Mouse (Mus musculus) heart, postnatal 36 days (tissue): ENCODE measurements around the gene Hmga1b. TPM values are rescaled to one million over a fixed set of nuclear protein-coding genes. Genes with fewer than 3 reads are reported as not detected.
"Not testable (repeated sequence)": the region's sequence is repeated elsewhere in the genome, so short reads cannot be mapped to it uniquely, and the experiment has no call there.

ENCODE experiments used
- DNase-seq, 2 experiments: peaks; one replicate each; pipeline ENCODE4 v3.0.0; 2021 to 2022
- intact Hi-C: fragments of 180-260 bp; cut with DNase I; formaldehyde crosslinking; loops from one replicate; pipeline ENCODE4 v1.15.1; 2025
- total RNA-seq, 2 experiments: library from RNA; stranded (reverse); gene quantifications; 2 replicates each; pipeline ENCODE4 v1.2.3; 2021

The Hmga1b gene
- total RNA-seq, 2 experiments from 2014 or later: 22.1 to 34.1 TPM

DNA sequence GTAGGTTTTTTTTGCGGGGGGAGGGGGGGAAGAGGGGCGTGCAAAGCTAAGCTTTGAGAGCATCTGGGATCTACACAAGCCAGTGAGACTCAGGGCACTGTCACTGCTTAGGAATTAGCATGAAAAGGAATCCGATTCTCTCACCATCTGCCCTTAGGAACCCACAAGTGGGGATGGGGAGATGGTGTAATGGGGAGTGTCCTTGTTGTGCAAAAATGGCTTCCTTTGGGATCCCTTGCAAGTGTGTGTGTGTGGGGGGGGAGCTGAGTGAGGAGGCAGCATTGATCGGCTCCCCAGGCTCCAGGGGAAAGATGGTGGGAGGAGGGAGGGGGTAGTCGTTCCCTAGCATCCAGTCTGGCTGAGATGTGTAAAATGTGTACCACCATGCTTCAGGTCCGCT, 14.5 kb downstream of the Hmga1b start:
- intact Hi-C loops: loop anchor here (2.0 to 10.0 kb wide), 3 partner anchors 118 to 290 kb away; no protein-coding TSS in a partner anchor

DNA sequence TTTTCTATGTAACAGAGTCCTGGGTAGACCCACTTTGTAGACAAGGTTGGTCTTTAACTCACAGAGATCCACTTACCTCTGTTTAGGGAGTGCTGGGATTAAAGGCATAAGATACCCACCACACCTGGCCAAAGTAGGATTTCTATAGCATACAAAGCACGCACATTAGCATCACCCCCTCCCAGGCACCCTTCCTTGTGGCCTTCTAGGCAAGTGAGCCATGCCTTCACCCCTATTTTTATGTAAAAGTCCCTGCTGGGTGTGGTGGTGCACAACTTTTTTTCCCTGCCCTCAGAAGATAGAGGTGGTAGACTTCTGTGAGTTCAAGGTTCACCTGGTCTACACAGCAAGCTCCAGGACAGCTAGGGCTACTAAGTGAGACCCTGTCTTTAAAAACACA, 17.3 kb downstream of the Hmga1b start:
- DNase-seq: no peak
- intact Hi-C loops: loop anchor here (5.0 to 10.0 kb wide), 2 partner anchors 265 to 293 kb away; no protein-coding TSS in a partner anchor

More for the DNA sequence above, 14.5 kb downstream of the Hmga1b start:
- no peak for DNase-seq

DNA sequence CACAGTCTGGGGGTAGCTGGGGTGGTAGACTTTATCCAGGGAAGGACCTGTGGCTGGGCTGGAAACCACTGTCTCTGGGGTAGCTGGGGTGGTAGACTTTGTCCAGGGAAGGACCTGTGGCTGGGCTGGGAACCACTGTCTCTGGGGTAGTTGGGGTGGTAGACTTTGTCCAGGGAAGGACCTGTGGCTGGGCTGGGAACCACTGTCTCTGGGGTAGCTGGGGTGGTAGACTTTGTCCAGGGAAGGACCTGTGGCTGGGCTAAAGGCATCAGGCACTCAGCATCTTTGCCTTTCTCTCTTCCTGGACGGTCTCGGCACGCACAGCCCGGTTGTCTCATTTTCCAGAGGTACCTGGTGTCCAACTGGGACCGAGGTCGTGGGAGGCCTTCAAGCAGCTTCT, 18.8 kb downstream of the Hmga1b start:
- intact Hi-C loops: not testable (repeated sequence)

DNA sequence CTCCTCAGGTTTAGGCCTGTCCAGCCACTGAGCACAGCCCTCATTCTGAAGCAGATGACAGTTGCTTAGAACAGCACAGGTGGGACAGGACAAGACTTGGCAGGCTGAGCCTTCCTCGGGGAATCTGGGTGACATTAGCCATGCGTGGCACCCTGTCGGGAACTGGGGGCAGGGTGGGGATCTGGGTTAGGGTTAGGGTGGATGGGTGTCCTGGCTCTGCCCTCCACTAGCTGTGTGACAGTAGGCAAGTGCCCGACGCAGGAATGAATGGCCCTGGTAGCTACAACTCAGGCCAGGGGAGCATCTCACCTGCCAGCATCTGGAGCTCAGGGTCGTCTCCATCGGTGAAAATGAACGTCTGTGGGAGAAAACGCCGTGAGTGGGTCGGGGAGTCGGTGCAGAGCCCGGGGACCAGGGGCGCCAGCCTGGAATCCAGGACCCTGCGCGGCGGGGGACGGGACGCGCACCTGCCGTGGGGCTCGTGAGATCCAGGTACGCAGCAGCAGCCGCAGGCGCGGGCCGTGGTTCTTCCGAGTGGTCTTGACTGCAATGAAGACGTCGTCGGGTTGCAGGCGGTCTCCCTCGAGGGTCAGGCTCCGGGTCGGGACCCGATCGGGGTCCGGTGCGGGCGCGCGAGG, 21.0 kb downstream of the Hmga1b start:
- intact Hi-C loops: no loop called here
- no peak for DNase-seq

More for the DNA sequence above, 18.8 kb downstream of the Hmga1b start:
- not testable (repeated sequence) for DNase-seq

DNA sequence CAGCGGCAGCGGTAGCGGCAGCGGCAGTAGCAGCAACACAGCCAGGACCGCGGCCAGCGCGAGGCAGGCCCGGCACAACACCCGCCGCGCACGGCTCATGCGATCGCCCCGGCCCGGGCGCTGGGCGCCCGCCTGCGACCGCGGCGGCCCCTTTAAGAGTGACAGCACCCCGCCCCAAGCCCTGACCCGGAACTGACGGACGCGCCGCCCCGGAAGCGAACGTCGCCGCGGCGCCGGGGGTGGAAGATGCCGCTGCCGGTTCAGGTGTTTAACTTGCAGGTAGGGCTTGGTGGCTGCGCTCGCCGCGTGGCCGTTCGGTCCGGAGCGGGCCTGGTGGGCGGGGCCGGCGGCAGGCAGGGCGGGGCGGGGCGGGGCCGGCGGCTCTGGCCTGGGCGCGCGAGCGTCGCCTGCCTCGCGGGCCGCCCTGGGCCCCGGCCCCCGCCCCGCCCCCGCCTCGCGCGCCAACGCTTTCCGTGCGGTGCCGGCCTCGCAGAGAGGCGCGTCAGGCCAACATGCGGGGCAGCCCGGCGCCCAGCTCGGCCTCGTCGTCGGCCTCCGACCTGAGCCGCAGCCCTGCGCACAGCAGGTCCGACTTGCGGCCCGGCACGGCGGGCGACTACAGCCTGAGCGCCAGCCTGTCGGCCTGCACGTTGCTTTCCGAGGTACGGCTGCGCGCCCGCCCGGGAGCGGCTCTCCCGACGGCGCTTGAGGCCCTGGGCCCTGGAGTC, 21.6 kb downstream of the Hmga1b start, which contains the start of the genes Rfng and Gps1:
Gene Rfng, minus strand, starts transcription at position 144 of the 728 bp plus-strand sequence.
Gene Gps1, plus strand, starts transcription at position 209 of the 728 bp plus-strand sequence.
- intact Hi-C loops: no loop called here

DNA sequence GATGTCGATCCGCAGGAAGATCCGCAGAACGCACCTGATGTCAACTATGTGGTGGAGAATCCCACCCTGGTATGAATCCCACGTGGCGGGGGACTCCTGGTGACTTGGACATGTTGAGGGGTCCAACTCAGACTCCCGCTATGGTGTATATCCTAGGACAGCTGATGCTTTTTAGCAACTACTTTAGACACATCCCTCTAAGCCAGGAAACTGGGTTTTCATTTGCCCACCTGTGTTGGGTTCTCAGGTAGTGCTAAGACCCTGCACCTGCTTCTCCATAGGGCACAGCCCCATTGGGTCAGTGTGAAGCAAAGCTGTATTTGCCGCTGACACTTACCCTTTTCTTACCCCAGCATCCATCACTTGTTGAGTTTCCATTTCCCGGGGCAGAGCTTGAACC, 22.6 kb downstream of the Hmga1b start:
- intact Hi-C loops: no loop called here
- DNase-seq: no peak

More for the DNA sequence above, 21.6 kb downstream of the Hmga1b start, which contains the start of the genes Rfng and Gps1:
- peak; percentile 87 to 88 for DNase-seq

DNA sequence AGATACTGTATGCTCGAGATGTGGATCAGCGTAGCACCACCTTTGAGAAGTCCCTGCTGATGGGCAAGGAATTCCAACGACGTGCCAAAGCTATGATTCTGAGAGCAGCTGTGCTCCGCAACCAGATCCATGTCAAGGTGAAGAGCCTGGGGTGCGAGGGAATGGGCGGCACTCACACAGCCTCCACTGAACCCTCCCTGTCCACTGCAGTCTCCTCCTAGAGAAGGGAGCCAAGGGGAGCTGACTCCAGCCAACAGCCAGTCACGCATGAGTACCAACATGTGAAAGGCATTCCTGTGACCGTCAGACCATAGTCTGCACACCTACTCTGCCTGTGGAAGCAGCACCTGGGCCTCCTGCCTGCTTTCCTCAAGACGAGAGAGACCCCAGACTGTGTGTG, 25.9 kb downstream of the Hmga1b start:
- intact Hi-C loops, DNase-seq: not testable (repeated sequence)

DNA sequence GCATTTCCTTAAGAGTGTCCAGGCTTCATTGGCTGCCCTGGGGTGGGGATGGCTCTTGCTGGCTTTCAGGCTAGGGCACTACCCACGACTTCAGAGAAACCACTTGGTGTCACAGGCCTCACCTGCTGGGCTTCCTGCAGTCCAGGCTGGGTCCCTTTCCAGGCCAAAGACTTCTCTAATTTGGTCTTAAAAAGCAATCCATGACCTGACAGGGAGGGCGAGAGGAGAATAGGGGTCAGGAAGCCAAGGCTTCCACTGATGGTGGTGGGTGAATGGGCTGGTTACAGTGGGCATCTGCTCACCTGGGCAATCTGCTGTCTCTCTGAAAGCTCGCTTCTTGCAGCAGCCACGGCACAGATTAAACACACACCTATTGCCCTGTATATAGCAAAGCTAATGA, 26.8 kb downstream of the Hmga1b start:
- no peak for DNase-seq
- intact Hi-C loops: no loop called here

DNA sequence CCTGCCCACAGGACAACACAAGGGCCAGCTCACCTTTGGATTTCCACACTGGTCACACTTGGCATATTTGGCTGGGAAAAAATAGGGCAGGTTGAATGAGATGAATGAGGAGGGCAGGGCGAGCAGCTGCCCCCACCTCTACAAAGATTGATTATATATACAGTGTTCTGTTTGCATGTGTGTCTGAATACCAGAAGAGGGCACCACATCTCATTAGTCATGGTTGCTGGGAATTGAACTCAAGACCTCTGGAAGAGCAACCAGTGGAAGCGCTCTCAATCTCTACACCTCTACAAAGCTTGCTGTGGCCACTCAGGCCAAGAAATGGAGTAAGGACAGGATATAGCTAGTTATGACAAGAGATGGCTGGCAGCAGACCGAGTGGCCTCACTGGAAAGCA, 27.2 kb downstream of the Hmga1b start:
- intact Hi-C loops: no loop called here

DNA sequence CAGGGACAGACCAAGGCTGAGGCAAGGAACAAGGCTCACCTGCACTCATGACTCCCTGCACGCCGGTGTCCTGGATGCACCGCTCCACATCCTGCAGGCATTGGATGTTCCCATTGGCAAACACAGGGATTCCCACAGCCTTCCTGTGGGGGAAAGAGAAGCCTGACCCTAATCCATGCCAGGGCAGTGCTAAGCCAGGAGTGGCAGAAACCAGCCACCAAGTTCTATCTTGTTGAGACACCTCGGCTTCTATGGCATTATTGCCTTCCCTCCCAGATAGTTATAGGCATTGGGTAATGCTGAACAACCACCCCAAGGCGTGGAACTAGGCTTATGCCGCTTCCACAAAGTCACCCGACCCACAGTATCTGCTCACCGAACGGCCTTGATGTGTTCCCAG, 30.1 kb downstream of the Hmga1b start:
- intact Hi-C loops: no loop called here
- no peak for DNase-seq

More for the DNA sequence above, 27.2 kb downstream of the Hmga1b start:
- no peak for DNase-seq

DNA sequence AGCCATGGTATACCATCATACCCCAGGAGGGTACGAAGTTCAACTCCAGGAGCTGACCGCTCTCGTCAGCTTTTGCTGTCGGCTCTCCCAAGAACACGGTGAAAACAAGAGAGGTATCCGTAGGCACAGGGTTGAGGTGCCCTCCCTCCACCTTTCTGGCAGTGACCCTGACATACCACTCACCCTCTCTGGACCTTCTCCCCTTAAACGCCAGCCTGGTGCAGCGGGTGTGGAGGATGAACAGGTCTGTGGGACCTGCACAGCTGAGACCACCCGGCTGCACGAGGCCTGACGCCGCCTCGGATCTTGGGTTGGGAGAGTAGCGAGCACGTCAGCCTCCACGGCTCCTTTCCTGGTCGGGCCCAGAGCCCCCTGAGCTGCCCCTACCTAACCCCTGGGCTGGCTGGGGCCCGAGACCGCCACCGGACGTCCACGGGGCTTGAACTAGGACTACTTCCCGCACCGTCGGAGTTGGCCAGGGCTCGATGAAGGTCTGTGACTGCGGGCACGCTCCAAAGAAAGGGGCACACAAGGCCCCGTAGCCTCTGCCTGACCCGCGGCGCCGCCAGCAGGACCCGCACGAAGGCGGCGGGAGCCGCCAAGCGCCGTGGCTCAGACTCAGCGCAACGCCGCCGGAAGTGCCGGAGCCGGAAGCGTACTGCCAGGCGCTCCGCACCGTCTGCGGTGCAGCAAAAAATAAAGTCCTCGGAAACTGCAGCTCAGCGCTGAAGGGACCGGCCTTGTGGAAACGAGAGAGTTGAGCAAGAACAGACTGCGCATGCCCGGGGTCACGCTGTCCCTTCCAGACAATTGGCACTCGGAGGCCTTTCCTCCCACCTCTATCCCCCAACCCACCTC, 33.4 kb downstream of the Hmga1b start, which contains the start of gene Dus1l:
Gene Dus1l, minus strand, starts transcription at position 648 of the 858 bp plus-strand sequence.
- DNase-seq: peak; percentile 98 to 99
- intact Hi-C loops: loop anchor here (5.0 kb wide), 1 partner anchor 196 kb away; the partner anchor contains the start of gene Csnk1d

DNA sequence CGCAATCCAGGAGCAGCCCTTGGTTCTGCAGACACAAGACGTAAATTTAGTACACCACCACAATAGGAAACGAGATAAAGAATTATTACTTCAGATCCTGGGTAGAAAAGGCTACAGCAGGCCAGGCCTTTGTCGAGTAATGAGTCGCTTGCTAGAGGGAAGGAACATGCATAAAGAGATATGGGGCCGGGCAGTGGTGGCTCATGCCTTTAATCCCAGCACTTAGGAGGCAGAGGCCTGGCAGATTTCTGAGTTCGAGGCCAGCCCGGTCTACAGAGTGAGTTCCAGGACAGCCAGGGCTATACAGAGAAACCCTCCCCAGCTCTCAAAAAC, 34.0 kb downstream of the Hmga1b start:
- intact Hi-C loops: loop anchor here (5.0 kb wide), 1 partner anchor 196 kb away; the partner anchor contains the start of gene Csnk1d
- no peak for DNase-seq

DNA sequence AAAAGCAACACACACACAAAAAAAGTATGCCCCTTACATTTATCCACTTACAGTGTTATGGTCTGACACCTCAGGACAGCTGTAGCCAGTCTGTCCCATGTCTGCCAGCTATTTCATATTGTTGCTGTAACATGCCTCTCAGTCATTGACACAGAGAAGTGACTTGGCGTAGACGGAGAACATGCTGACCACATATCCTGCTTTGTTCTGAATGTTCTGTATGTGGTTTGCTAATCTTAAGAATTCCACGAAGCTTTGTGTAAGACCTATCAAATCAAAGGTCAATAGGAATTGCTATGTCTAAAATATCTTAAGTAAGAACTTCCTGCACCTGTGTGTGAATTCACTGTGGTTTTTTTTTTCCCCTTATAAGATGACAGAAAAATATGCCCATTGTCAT, 35.6 kb downstream of the Hmga1b start:
- intact Hi-C loops: loop anchor here (5.0 kb wide), 1 partner anchor 194 kb away; the partner anchor contains the start of gene Csnk1d
- no peak for DNase-seq

DNA sequence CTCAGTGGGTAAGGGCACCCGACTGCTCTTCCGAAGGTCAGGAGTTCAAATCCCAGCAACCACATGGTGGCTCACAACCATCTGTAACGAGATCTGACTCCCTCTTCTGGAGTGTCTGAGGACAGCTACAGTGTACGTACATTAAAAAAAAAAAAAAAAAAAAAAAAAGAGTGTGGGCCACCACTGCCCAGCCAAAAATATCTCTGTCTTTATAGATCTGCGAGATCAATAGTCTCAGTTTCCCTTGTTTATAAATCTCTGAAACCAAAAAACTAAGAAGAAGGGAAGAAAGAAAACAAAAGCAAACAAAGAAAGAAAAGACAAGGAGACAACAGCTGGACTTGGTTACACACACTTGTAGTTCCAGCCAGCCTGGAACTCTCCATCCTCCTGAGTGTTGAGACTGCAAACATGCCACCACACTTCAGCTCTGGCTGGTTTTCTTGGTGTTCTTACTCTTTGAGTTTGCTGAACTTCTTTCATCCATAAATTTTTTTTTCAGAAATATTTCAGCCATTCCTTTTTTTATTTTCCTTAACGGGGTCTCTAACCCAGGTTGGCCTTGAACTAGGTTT, 36.8 kb downstream of the Hmga1b start:
- no peak for DNase-seq
- intact Hi-C loops: loop anchor here (5.0 kb wide), 1 partner anchor 193 kb away; the partner anchor contains the start of gene Csnk1d

DNA sequence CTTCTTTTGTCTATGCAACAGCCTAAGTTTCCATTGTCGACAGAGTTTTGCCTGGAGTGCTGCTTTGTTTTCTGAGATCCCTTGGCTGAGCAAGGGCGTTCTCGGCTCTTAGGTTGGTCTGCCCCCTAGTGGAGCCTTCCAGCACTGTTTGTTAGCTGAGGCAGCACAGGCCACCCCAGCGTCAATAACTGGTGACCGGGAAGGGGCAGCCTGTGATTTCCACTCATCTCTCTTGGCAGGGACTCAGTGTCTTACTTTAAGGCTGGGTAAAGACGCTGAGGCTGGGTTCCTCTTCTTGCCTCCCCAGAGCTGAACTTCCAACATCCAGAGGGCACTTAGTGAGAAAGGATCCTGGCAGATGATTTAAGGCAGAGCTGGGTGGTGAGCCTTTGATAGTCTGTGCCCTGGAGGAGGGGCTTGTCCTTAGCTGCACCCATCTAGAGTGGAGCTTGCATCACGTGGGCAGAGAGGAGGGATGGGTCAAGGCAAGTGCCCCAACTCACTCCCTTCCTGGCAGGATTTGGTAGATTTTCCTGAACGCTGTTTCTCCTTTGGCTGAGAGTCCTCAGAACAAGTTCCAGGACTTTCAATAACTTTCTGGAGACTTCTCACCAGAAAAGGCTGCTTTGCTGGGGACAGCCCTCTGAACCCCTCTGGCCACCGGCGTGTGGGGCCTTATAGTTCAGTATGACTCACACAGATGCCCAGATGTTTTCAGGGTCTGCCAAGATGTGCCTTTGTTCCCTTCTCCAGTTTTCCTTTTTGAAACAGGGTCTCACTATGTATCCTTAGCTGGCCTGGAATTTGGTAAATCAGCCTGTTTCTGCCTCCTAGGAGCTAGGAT, 37.7 kb downstream of the Hmga1b start:
- peak; percentile 89 to 92 for DNase-seq
- intact Hi-C loops: loop anchor here (5.0 kb wide), 1 partner anchor 102 kb away; no protein-coding TSS in a partner anchor

DNA sequence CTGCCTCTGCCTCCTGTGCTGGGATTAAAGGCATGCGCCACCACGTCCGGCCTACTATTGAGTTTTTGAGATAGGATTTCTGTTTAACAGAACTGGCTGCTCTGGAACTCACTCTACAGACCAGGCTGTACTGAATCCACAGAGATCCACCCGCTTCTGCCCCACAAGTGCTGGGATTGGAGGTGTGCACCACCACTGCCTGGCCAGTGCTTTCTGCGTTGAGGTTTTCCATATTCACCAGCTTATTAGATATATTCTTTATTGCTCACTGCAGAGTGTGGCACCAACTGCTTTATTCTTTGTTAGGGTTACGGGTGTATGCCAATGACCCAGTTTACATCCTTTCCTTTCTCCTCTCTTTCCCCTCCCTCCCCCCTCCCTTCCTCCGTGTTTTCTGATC, 41.7 kb downstream of the Hmga1b start:
- DNase-seq: no peak
- intact Hi-C loops: loop anchor here (5.0 kb wide), 1 partner anchor 98 kb away; no protein-coding TSS in a partner anchor

DNA sequence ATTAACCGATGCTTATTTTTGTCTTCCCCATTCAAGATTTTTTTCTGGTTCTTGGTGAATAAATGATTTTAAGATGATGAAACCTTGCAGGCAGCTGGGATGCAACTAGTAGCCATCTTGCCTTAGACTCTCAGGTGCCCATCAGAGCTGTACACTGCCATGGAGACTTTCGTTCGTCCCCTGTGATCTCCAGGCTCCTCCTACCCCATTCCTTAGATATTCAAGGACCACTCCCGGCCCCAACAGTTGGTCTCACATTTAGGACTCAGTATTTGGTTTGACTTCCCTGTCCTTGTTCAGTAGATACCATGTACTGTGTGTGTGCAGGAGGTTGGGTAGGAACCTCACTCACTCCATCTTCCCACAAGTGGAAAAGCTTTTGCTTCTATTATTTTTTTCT, 42.2 kb downstream of the Hmga1b start:
- intact Hi-C loops: loop anchor here (5.0 kb wide), 1 partner anchor 98 kb away; no protein-coding TSS in a partner anchor
- DNase-seq: no peak

DNA sequence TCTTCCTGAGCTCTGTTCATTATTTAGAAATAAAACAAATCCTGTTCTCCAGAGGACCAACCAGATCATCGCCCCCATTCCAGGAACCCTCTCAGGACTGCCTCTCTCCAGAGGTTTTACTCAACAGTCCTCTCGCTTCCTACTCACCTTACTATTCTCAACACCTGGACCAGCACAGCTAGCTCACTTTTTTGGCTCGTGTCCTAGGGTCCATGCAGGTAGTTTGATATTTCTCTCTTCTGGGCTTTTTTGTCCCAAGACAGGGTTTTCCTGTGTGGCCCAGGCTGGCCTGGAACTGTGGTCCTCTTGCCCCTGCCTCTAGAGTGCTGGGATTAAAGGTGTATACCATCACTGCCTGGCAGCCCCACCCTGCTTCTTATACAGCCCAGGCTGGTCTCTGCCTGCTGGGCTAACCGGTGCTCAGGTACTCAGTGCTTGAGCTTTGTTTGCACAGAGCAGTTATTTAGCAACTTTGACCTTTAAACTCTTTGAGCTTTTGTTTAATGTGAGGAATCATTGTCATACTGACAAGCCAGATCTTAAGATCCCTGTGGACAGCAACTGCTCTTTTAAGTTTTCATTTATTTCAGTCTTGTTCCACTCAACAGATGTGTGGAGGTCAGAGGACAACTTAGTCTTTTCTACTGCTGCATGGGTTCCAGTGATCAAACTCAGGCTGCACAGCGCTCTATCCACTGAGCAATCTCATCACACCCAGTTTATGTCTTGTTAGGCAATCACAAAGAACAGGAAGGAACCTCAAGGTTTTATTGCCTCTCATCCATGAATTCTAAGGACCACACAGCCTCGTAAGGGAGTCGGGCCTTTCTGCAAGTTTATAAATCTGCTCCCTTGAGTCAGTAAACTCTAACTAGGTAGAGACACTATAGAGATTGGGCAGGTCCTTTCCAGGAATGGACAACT, 43.0 kb downstream of the Hmga1b start:
- intact Hi-C loops: no loop called here
- DNase-seq: no peak
